In genomic region chr12:87442177-87443114, GRCm38 (mm10) we compare ENCODE assay signal across 8 mouse cellular contexts. TPM values are rescaled to one million over a fixed set of nuclear protein-coding genes. Genes with fewer than 3 reads are reported as not detected.
DNase-seq lines count a peak whose midpoint lies in the region; ATAC-seq and TF ChIP-seq lines count a peak whose summit lies in the region.

No protein-coding gene starts in this region.

- H3K27me3 ChIP-seq in cerebellum, adult 2 months (ENCODE audit: control insufficient read depth, insufficient read depth, low read length) = no peaks in the 10 kb centered on the region
- no peaks in the 10 kb centered on the region for H3K27me3 ChIP-seq in intestine, embryonic 16.5 days (replicated peaks; ENCODE audit: control insufficient read depth, insufficient read depth, low read length)
- H3K27me3 ChIP-seq in neural tube, embryonic 11.5 days (ENCODE audit: control insufficient read depth, insufficient read depth, low read length) = no peaks in the 10 kb centered on the region

- no peak for DNase-seq in cerebellum, adult 2 months
- no peak for DNase-seq in cerebellum, adult 11 months
- peak; percentile 14 for DNase-seq in thymus, postnatal 4 days
- no peak for DNase-seq in thymus, postnatal 14 days
- DNase-seq in neural tube, embryonic 11.5 days (ENCODE audit: low spot score) = peak; percentile 32
- no peak for DNase-seq in frontal cortex, postnatal 14 days (ENCODE audit: low spot score in 2 of 2)
- no peak for DNase-seq in adrenal gland, adult 8-10 months

- H3K4me2 ChIP-seq in intestine, embryonic 16.5 days (ENCODE audit: low read depth, low read length) = peak overlapping the region; percentile 72
- H3K4me2 ChIP-seq in neural tube, embryonic 11.5 days (ENCODE audit: low read depth) = peak overlapping the region; percentile 50

- no peak for TF ChIP-seq CTCF in cerebellum, adult 2 months (IDR thresholded peaks at IDR 0.05; ENCODE audit: borderline replicate concordance, insufficient read depth, low read depth, low read length)

- no peaks in the 10 kb centered on the region for H3K9me3 ChIP-seq in intestine, embryonic 16.5 days (ENCODE audit: control insufficient read depth, low read length)
- H3K9me3 ChIP-seq in neural tube, embryonic 11.5 days (ENCODE audit: control insufficient read depth, low read length) = no peaks in the 10 kb centered on the region

- peak; percentile 48 for ATAC-seq in intestine, embryonic 16.5 days
- ATAC-seq in neural tube, embryonic 11.5 days (ENCODE audit: insufficient read depth, low FRiP score, low TSS enrichment) = no peak

- H3K36me3 ChIP-seq in intestine, embryonic 16.5 days (ENCODE audit: control insufficient read depth, insufficient read depth, low read length) = peaks cover 13% of the 10 kb centered on the region
- peaks cover 12% of the 10 kb centered on the region; the same call in 1 of the 2 replicates for H3K36me3 ChIP-seq in neural tube, embryonic 11.5 days (ENCODE audit: control insufficient read depth, insufficient read depth, low read length)

- 19% methylated on average over 12 of the region's 12 CpGs for WGBS in cerebellum, adult 2 months
- WGBS in intestine, embryonic 16.5 days = 17% methylated on average over 12 of the region's 12 CpGs
- 38% methylated on average over 12 of the region's 12 CpGs for WGBS in neural tube, embryonic 11.5 days

- H3K9ac ChIP-seq in intestine, embryonic 16.5 days (ENCODE audit: low read depth, low read length) = peak overlapping the region; percentile 99
- peak overlapping the region; percentile 89 for H3K9ac ChIP-seq in neural tube, embryonic 11.5 days (ENCODE audit: low read length)

- no peaks in the 10 kb centered on the region; the same call in 1 of the 2 replicates for H3K4me1 ChIP-seq in cerebellum, adult 2 months (ENCODE audit: control insufficient read depth, insufficient read depth, low read length)
- peaks cover 11% of the 10 kb centered on the region for H3K4me1 ChIP-seq in intestine, embryonic 16.5 days (ENCODE audit: control insufficient read depth, insufficient read depth, low read length)
- H3K4me1 ChIP-seq in neural tube, embryonic 11.5 days (ENCODE audit: control insufficient read depth, insufficient read depth, low read length) = no peaks in the 10 kb centered on the region; the same call in 1 of the 2 replicates

- peak overlapping the region; percentile 96 for H3K4me3 ChIP-seq in cerebellum, adult 2 months (replicated peaks; ENCODE audit: insufficient read depth, low read depth, low read length)
- peak overlapping the region; percentile 99 for H3K4me3 ChIP-seq in intestine, embryonic 16.5 days (ENCODE audit: low read length)
- peak overlapping the region; percentile 71 for H3K4me3 ChIP-seq in neural tube, embryonic 11.5 days (ENCODE audit: low read depth, low read length)

- H3K27ac ChIP-seq in cerebellum, adult 2 months (ENCODE audit: insufficient read depth, low read length) = no peak overlapping the region
- peak overlapping the region; percentile 62 for H3K27ac ChIP-seq in intestine, embryonic 16.5 days (ENCODE audit: low read length)
- no peak overlapping the region for H3K27ac ChIP-seq in neural tube, embryonic 11.5 days (ENCODE audit: low read depth, low read length)

- TF ChIP-seq POLR2A in cerebellum, adult 2 months (IDR thresholded peaks at IDR 0.05; ENCODE audit: borderline replicate concordance, insufficient read depth, low read length) = no peak

RNA-seq across cellular contexts. Expression of gene Slirp, which starts 1.2 kb away (rescaled TPM):
- 82.7 and 86.7 TPM in 2 replicates for polyA plus RNA-seq in cerebellum, adult 2 months (2012; rRNA removed)
- polyA plus RNA-seq in intestine, embryonic 16.5 days (2015; fragmentation: Nextera tagmentation; extraction: Ambion mirVana) = 258 and 261 TPM in 2 replicates
- 287 and 298 TPM in 2 replicates for polyA plus RNA-seq in neural tube, embryonic 11.5 days (2014; fragmentation: Nextera tagmentation; extraction: Ambion mirVana)
- total RNA-seq in adrenal gland, adult 8-10 months (2022) = 100 to 1,000 TPM; 156 to 205 (median 191) TPM

RNA-seq across cellular contexts. Expression of gene Alkbh1, which starts 1.4 kb away (rescaled TPM):
- polyA plus RNA-seq in cerebellum, adult 2 months (2012; rRNA removed) = 18.3 and 22.0 TPM in 2 replicates
- 43.9 and 52.0 TPM in 2 replicates for polyA plus RNA-seq in intestine, embryonic 16.5 days (2015; fragmentation: Nextera tagmentation; extraction: Ambion mirVana)
- polyA plus RNA-seq in neural tube, embryonic 11.5 days (2014; fragmentation: Nextera tagmentation; extraction: Ambion mirVana) = 45.6 and 47.0 TPM in 2 replicates
- 10 to 100 TPM; 16.4 to 28.3 (median 21.9) TPM for total RNA-seq in adrenal gland, adult 8-10 months (2022)

RNA-seq across cellular contexts. Expression of gene Snw1, which starts 29.6 kb away (rescaled TPM):
- polyA plus RNA-seq in cerebellum, adult 2 months (2012; rRNA removed) = 46.3 and 50.7 TPM in 2 replicates
- 100.0 and 107 TPM in 2 replicates for polyA plus RNA-seq in intestine, embryonic 16.5 days (2015; fragmentation: Nextera tagmentation; extraction: Ambion mirVana)
- 159 and 164 TPM in 2 replicates for polyA plus RNA-seq in neural tube, embryonic 11.5 days (2014; fragmentation: Nextera tagmentation; extraction: Ambion mirVana)
- total RNA-seq in adrenal gland, adult 8-10 months (2022) = 100 to 1,000 TPM in 1 of 4 experiments, 10 to 100 TPM in 3; 76.4 to 103 (median 91.9) TPM

RNA-seq across cellular contexts. Expression of gene Gm5788, which starts 52.1 kb away (rescaled TPM):
- not detected in 2 replicates for polyA plus RNA-seq in cerebellum, adult 2 months (2012; rRNA removed)
- not detected in 2 replicates for polyA plus RNA-seq in intestine, embryonic 16.5 days (2015; fragmentation: Nextera tagmentation; extraction: Ambion mirVana)
- not detected in 2 replicates for polyA plus RNA-seq in neural tube, embryonic 11.5 days (2014; fragmentation: Nextera tagmentation; extraction: Ambion mirVana)
- not detected for total RNA-seq in adrenal gland, adult 8-10 months (2022)

RNA-seq across cellular contexts. Expression of gene Sptlc2, which starts 54.3 kb away (rescaled TPM):
- 23.3 and 25.2 TPM in 2 replicates for polyA plus RNA-seq in cerebellum, adult 2 months (2012; rRNA removed)
- 126 and 133 TPM in 2 replicates for polyA plus RNA-seq in intestine, embryonic 16.5 days (2015; fragmentation: Nextera tagmentation; extraction: Ambion mirVana)
- polyA plus RNA-seq in neural tube, embryonic 11.5 days (2014; fragmentation: Nextera tagmentation; extraction: Ambion mirVana) = 55.5 and 70.0 TPM in 2 replicates
- total RNA-seq in adrenal gland, adult 8-10 months (2022) = 100 to 1,000 TPM; 224 to 333 (median 255) TPM

Comparison
In these comparisons a context has a peak if more than half of its experiments do, and no peak if none do; other contexts are left out.
1. DNase-seq: peak in thymus, postnatal 4 days (single experiment) and neural tube, embryonic 11.5 days (single experiment); none in cerebellum, adult 2 months (0 of 2), cerebellum, adult 11 months (single experiment), thymus, postnatal 14 days (single experiment), frontal cortex, postnatal 14 days (0 of 2) and adrenal gland, adult 8-10 months (single experiment).
2. Peak in every context shown above with its lines, with median percentiles within 50 percentile points of each other: H3K4me3 ChIP-seq.